Mouse (Mus musculus): ENCODE measurements around the gene Dntt. TPM values are rescaled to one million over a fixed set of nuclear protein-coding genes. Genes with fewer than 3 reads are reported as not detected.
A peak's percentile ranks its signal among the peaks of the same experiment; 100 is the strongest.

Gene Dntt
- total and polyA plus RNA-seq, 2 experiments from 2014 or later: not detected

DNA sequence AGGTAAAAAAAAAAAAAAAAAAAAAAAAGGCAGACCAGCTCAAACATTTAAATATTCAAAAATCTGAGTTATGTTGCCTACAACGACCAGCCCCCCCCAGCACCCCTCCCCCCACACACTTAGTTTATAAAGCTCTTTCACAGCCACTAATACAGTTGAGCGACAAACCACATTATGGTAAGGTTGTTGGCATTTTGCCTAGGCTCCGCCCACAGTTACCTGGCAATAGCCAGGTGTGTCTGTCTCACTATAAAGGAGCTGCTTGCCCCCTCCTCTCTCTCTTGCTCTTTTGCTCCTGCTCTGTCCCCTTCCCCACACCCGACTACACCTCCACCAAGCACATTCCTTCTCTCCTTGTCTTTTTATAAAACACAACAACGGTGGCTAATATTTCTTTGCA, 17.4 kb upstream of the Dntt start:
- H3K9ac ChIP-seq (replicated peaks; ENCODE audit: low read depth, low read length): no peak overlapping the region
- H3K27ac ChIP-seq (ENCODE audit: low read depth): no peak overlapping the region
- no peak overlapping the region for H3K4me3 ChIP-seq (ENCODE audit: low read depth, low read length)
- H3K4me2 ChIP-seq (ENCODE audit: low read depth, low read length): no peak overlapping the region
- 0 out of 2 replicates have a peak, but pooled peaks cover 3% of the 10 kb centered on the region for H3K9me3 ChIP-seq (replicated peaks; ENCODE audit: control insufficient read depth, low read length)
- TF ChIP-seq EP300 (IDR thresholded peaks at IDR 0.05; ENCODE audit: low read depth): no peak
- ATAC-seq (ENCODE audit: insufficient read depth, low read depth) (no peak), DNase-seq (ENCODE audit: low spot score) (no peak)
- H3K36me3 ChIP-seq (replicated peaks; ENCODE audit: control insufficient read depth, insufficient read depth, low read length): no peaks in the 10 kb centered on the region
- peaks cover 7% of the 10 kb centered on the region; the same call in 1 of the 2 replicates for H3K27me3 ChIP-seq (ENCODE audit: control insufficient read depth, insufficient read depth, low read length)
- no peaks in the 10 kb centered on the region for H3K4me1 ChIP-seq (ENCODE audit: control insufficient read depth, insufficient read depth)
- WGBS: 29% methylated on average over 5 of the region's 5 CpGs

DNA sequence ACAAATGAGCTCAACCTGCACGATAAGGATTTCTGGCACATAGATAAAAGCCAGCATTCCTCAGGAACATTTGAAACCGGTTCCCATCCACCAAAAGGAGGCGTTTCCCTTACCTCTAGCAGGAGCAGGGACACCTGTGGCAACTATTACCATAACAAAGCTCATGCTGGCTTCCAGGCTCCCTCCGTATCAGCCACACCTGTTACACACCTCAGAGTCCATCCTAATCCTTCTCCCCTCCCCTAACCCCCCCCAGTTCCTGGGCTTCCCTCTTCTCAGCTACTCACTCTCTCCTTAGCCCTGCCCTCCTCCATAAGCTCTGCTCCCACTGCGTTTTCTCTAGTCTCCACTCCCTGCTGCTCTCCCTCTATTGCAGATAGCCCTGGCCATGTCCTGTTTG, 15.5 kb upstream of the Dntt start:
- no peak for TF ChIP-seq CTCF (IDR thresholded peaks at IDR 0.05; ENCODE audit: low read depth)
- no peak for TF ChIP-seq EP300 (IDR thresholded peaks at IDR 0.05; ENCODE audit: low read depth)
- WGBS: 3% methylated on average over 5 of the region's 5 CpGs
- Histone ChIP-seq H3K9me3 (replicated peaks; ENCODE audit: control insufficient read depth, low read length) (0 out of 2 replicates have a peak, but pooled peaks cover 3% of the 10 kb centered on the region), H3K27ac (ENCODE audit: low read depth) (no peak overlapping the region), H3K4me2 (ENCODE audit: low read depth, low read length) (no peak overlapping the region), H3K9ac (replicated peaks; ENCODE audit: low read depth, low read length) (no peak overlapping the region), H3K4me1 (ENCODE audit: control insufficient read depth, insufficient read depth) (no peaks in the 10 kb centered on the region), H3K36me3 (replicated peaks; ENCODE audit: control insufficient read depth, insufficient read depth, low read length) (no peaks in the 10 kb centered on the region), H3K27me3 (ENCODE audit: control insufficient read depth, insufficient read depth, low read length) (peaks cover 10% of the 10 kb centered on the region; the same call in 1 of the 2 replicates), H3K4me3 (ENCODE audit: low read depth, low read length) (no peak overlapping the region)
- DNase-seq (ENCODE audit: low spot score): no peak
- no peak for ATAC-seq (ENCODE audit: insufficient read depth, low read depth)

DNA sequence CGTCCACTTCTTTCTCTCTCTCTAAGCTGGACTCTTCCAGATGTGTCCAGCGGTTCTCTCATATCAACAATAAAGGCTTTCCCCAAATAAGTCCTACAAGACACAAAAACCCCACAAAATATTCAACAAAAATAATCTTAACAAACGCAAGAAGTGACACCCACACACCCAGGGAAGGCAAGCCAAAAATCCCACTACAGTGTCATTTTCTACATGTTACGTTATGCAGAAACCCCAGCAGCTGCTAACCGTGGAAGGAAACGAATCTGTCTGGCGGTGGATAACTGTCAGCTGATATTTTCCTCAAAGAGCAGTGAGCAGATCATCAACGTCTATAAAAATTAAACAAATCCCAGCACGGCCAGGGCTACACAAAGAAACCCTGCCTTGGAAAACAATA, 15.1 kb upstream of the Dntt start:
- H3K4me2 ChIP-seq (ENCODE audit: low read depth, low read length): no peak overlapping the region
- H3K36me3 ChIP-seq (replicated peaks; ENCODE audit: control insufficient read depth, insufficient read depth, low read length): no peaks in the 10 kb centered on the region
- H3K4me1 ChIP-seq (ENCODE audit: control insufficient read depth, insufficient read depth): no peaks in the 10 kb centered on the region
- ATAC-seq (ENCODE audit: insufficient read depth, low read depth) (no peak), DNase-seq (ENCODE audit: low spot score) (no peak)
- no peak overlapping the region for H3K27ac ChIP-seq (ENCODE audit: low read depth)
- TF ChIP-seq EP300 (IDR thresholded peaks at IDR 0.05; ENCODE audit: low read depth): no peak
- no peak for TF ChIP-seq CTCF (IDR thresholded peaks at IDR 0.05; ENCODE audit: low read depth)
- H3K9ac ChIP-seq (replicated peaks; ENCODE audit: low read depth, low read length): no peak overlapping the region
- no peak overlapping the region for H3K4me3 ChIP-seq (ENCODE audit: low read depth, low read length)
- 14% methylated on average over 9 of the region's 9 CpGs for WGBS
- H3K27me3 ChIP-seq (ENCODE audit: control insufficient read depth, insufficient read depth, low read length): peaks cover 10% of the 10 kb centered on the region; the same call in 1 of the 2 replicates
- 0 out of 2 replicates have a peak, but pooled peaks cover 2% of the 10 kb centered on the region for H3K9me3 ChIP-seq (replicated peaks; ENCODE audit: control insufficient read depth, low read length)

DNA sequence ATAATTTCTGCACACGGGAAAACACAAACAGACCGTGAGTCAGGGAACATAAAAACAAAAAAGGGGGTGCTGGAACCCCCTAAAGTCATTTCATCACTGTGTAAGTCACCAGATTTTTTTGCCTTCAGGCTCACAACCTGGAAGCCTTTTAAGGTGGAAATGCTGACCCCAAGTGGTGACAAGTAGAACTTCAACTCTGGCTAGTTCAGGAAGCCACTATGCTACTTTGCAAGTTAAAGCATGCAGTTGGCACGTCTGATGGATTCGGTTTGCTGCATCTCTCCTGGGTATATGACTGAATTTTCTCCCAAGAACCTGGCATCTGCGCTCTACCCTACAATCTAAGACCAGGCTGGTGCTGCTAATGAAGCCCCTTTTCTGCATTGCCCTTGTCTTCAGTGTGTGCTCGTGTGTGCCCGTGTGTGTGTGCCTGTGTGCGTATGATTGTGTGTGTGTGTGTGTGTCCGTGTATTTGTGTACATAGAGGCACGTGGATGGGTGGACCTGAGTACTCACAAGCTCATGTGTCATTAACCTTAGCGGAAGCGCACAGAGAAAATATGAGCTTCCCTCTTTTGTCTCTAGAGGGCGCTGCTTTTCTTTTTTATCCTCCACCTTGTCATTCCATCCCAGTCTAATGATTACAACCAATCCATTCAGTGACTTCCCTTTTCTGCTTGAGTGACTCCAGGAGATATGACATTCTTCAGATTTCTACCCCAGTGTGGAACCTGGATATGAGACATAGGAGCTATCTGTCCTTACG, 12.9 kb upstream of the Dntt start:
- Histone ChIP-seq H3K4me2 (ENCODE audit: low read depth, low read length) (peak overlapping the region; percentile 45; the same call in 1 of the 2 replicates), H3K4me1 (ENCODE audit: control insufficient read depth, insufficient read depth) (no peaks in the 10 kb centered on the region), H3K9ac (replicated peaks; ENCODE audit: low read depth, low read length) (no peak overlapping the region), H3K27ac (ENCODE audit: low read depth) (no peak overlapping the region), H3K4me3 (ENCODE audit: low read depth, low read length) (no peak overlapping the region), H3K27me3 (ENCODE audit: control insufficient read depth, insufficient read depth, low read length) (peaks cover 10% of the 10 kb centered on the region; the same call in 1 of the 2 replicates), H3K36me3 (replicated peaks; ENCODE audit: control insufficient read depth, insufficient read depth, low read length) (no peaks in the 10 kb centered on the region), H3K9me3 (replicated peaks; ENCODE audit: control insufficient read depth, low read length) (no peaks in the 10 kb centered on the region)
- ATAC-seq (ENCODE audit: insufficient read depth, low read depth) (peak; percentile 30; the same call in 1 of the 2 replicates), DNase-seq (ENCODE audit: low spot score) (peak; percentile 73)
- TF ChIP-seq EP300 (IDR thresholded peaks at IDR 0.05; ENCODE audit: low read depth) (no peak), CTCF (IDR thresholded peaks at IDR 0.05; ENCODE audit: low read depth) (peak; percentile 69)
- 15% methylated on average over 14 of the region's 14 CpGs for WGBS

DNA sequence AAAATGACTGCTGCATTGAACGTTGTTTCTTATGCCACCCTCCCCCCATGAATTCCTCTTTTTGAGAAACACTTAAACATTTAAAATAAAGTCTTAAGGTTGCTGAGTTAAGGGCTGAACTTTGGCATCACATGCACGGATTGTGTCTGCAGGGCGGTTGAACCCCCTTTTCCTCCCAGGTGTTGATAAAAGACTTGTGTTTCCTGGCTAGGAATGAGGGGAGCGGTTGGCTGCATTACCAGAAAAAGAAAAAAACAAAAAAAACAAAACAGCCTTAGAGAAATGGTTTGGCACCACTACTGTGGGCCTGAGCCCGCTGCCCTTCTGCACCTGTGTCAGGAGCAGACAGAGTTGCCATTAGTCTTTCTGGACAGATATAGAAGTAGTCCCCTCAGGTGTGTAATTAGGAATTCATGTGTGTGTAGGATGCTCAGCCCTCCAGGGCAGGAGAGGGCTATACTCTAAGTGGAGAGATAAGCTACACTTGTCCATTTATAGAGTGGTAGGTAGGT, 9.9 kb upstream of the Dntt start:
- H3K27me3 ChIP-seq (ENCODE audit: control insufficient read depth, insufficient read depth, low read length): peaks cover 6% of the 10 kb centered on the region; the same call in 1 of the 2 replicates
- ATAC-seq (ENCODE audit: insufficient read depth, low read depth): no peak
- no peaks in the 10 kb centered on the region for H3K4me1 ChIP-seq (ENCODE audit: control insufficient read depth, insufficient read depth)

More for the DNA sequence above, 9.9 kb upstream of the Dntt start:
- 53% methylated on average over 5 of the region's 5 CpGs for WGBS
- no peak for TF ChIP-seq CTCF (IDR thresholded peaks at IDR 0.05; ENCODE audit: low read depth)
- no peak for TF ChIP-seq EP300 (IDR thresholded peaks at IDR 0.05; ENCODE audit: low read depth)
- no peaks in the 10 kb centered on the region for H3K9me3 ChIP-seq (replicated peaks; ENCODE audit: control insufficient read depth, low read length)
- no peak for DNase-seq (ENCODE audit: low spot score)
- H3K27ac ChIP-seq (ENCODE audit: low read depth): no peak overlapping the region
- H3K9ac ChIP-seq (replicated peaks; ENCODE audit: low read depth, low read length): no peak overlapping the region
- H3K36me3 ChIP-seq (replicated peaks; ENCODE audit: control insufficient read depth, insufficient read depth, low read length): no peaks in the 10 kb centered on the region
- H3K4me2 ChIP-seq (ENCODE audit: low read depth, low read length): no peak overlapping the region
- H3K4me3 ChIP-seq (ENCODE audit: low read depth, low read length): no peak overlapping the region
